Mouse (Mus musculus) intestine, postnatal 0 days (tissue): ENCODE measurements at regions not wholly inside any gene's neighbourhood (a gene's known extent, or its start where the extent isn't known, plus 50 kb on each side); places are given as distances from the start of the nearest gene placed in this dataset.

Experiments used
- ATAC-seq: fragments of 200-750 bp; cut with Nextera tagmentation; 2 replicates; pipeline ENCODE4 v1.8.0; 2017; ENCODE audit warnings: mild to moderate bottlenecking, moderate TSS enrichment, moderate library complexity
- H3K27ac ChIP-seq: fragments of 300-500 bp; sonication (generic); 2 replicates; pipeline ENCODE4 v1.5.1; 2014; ENCODE audit warnings: mild to moderate bottlenecking, low read depth, low read length, moderate library complexity
- H3K27me3 ChIP-seq: fragments of 300-500 bp; sonication (generic); replicated peaks from 2 replicates; pipeline ENCODE4 v1.6.1; 2014; ENCODE audit warnings: low read length, mixed read lengths; ENCODE audit not compliant: control insufficient read depth, insufficient read depth
- H3K36me3 ChIP-seq: fragments of 300-500 bp; sonication (generic); 2 replicates; pipeline ENCODE4 v1.6.1; 2014; ENCODE audit warnings: mild to moderate bottlenecking, moderate library complexity; ENCODE audit not compliant: control insufficient read depth, insufficient read depth
- H3K4me1 ChIP-seq: fragments of 300-500 bp; sonication (generic); replicated peaks from 2 replicates; pipeline ENCODE4 v1.6.1; 2014; ENCODE audit warnings: antibody characterized with exemption, low read length, mixed read lengths; ENCODE audit not compliant: control insufficient read depth, insufficient read depth
- H3K4me2 ChIP-seq: fragments of 300-500 bp; sonication (generic); replicated peaks from 2 replicates; pipeline ENCODE4 v1.6.1; 2014; ENCODE audit warnings: low read depth, mild to moderate bottlenecking, moderate library complexity
- H3K4me3 ChIP-seq: fragments of 300-500 bp; sonication (generic); 2 replicates; pipeline ENCODE4 v1.5.1; 2014; ENCODE audit warnings: low read depth, low read length
- H3K9ac ChIP-seq: fragments of 300-500 bp; sonication (generic); 2 replicates; pipeline ENCODE4 v1.6.1; 2014; ENCODE audit warnings: mild to moderate bottlenecking, low read depth, low read length
- H3K9me3 ChIP-seq: fragments of 300-500 bp; sonication (generic); 2 replicates; pipeline ENCODE4 v1.6.1; 2016; ENCODE audit warnings: mixed run types; ENCODE audit not compliant: control insufficient read depth
- CTCF ChIP-seq: sonication (generic); IDR thresholded peaks from 2 replicates; pipeline ENCODE4 v1.5.1; 2016; ENCODE audit warnings: low read depth, mild to moderate bottlenecking, control low read depth, antibody characterized with exemption, moderate library complexity
- WGBS: fragments of 180-500 bp; shearing (Covaris S2); extraction: QIAGEN DNeasy Blood & Tissue Kit; methylation state at CpG from one replicate; pipeline ENCODE4 v1.1.7; 2014; 5-methylcytosine and 5-hydroxymethylcytosine counted together

GRCm38 (mm10) chr16:90619565-90620311 lies 107.5 kb downstream of the Mis18a start:
- Histone ChIP-seq H3K4me3 (no peak overlapping the region), H3K27ac (no peak overlapping the region), H3K4me2 (no peak overlapping the region), H3K9ac (no peak overlapping the region), H3K9me3 (no peaks in the 10 kb centered on the region), H3K27me3 (no peaks in the 10 kb centered on the region), H3K36me3 (no peaks in the 10 kb centered on the region), H3K4me1 (no peaks in the 10 kb centered on the region)
- no peak for TF ChIP-seq CTCF
- no peak for ATAC-seq
- WGBS = 47% methylated on average over 13 of the region's 13 CpGs

- H3K9me3 ChIP-seq = no peaks in the 10 kb centered on the region
- no peak for TF ChIP-seq CTCF
- WGBS = 67% methylated on average over 10 of the region's 10 CpGs
- H3K4me3 ChIP-seq = no peak overlapping the region
- ATAC-seq = no peak
- no peaks in the 10 kb centered on the region for H3K4me1 ChIP-seq
- no peaks in the 10 kb centered on the region for H3K27me3 ChIP-seq
- H3K9ac ChIP-seq = no peak overlapping the region
- no peaks in the 10 kb centered on the region for H3K36me3 ChIP-seq
- H3K4me2 ChIP-seq = no peak overlapping the region
- H3K27ac ChIP-seq = no peak overlapping the region
Measured at GRCm38 (mm10) chr16:90615791-90616190, 111.4 kb downstream of the Mis18a start.

GRCm38 (mm10) chr16:90614137-90614536 lies 113.1 kb downstream of the Mis18a start:
- Histone ChIP-seq H3K4me1 (no peaks in the 10 kb centered on the region), H3K9me3 (no peaks in the 10 kb centered on the region), H3K27ac (no peak overlapping the region), H3K4me3 (no peak overlapping the region), H3K27me3 (no peaks in the 10 kb centered on the region), H3K36me3 (no peaks in the 10 kb centered on the region), H3K9ac (no peak overlapping the region), H3K4me2 (no peak overlapping the region)
- no peak for TF ChIP-seq CTCF
- 86% methylated on average over 1 of the region's 1 CpGs for WGBS
- ATAC-seq = no peak

GRCm38 (mm10) chr16:90610097-90610808 lies 117.0 kb downstream of the Mis18a start:
- Histone ChIP-seq H3K36me3 (no peaks in the 10 kb centered on the region), H3K27me3 (no peaks in the 10 kb centered on the region), H3K4me1 (no peaks in the 10 kb centered on the region), H3K4me2 (no peak overlapping the region), H3K27ac (no peak overlapping the region), H3K9ac (no peak overlapping the region), H3K9me3 (no peaks in the 10 kb centered on the region), H3K4me3 (no peak overlapping the region)
- WGBS = 86% methylated on average over 22 of the region's 22 CpGs
- ATAC-seq = no peak
- TF ChIP-seq CTCF = no peak

- Histone ChIP-seq H3K4me3 (no peak overlapping the region), H3K9ac (no peak overlapping the region), H3K4me1 (no peaks in the 10 kb centered on the region), H3K27me3 (no peaks in the 10 kb centered on the region), H3K9me3 (no peaks in the 10 kb centered on the region), H3K27ac (no peak overlapping the region), H3K4me2 (no peak overlapping the region), H3K36me3 (no peaks in the 10 kb centered on the region)
- ATAC-seq = no peak
- WGBS = 66% methylated on average over 7 of the region's 7 CpGs
- TF ChIP-seq CTCF = no peak
Measured at GRCm38 (mm10) chr16:90599329-90599870, 127.8 kb downstream of the Mis18a start.

DNA sequence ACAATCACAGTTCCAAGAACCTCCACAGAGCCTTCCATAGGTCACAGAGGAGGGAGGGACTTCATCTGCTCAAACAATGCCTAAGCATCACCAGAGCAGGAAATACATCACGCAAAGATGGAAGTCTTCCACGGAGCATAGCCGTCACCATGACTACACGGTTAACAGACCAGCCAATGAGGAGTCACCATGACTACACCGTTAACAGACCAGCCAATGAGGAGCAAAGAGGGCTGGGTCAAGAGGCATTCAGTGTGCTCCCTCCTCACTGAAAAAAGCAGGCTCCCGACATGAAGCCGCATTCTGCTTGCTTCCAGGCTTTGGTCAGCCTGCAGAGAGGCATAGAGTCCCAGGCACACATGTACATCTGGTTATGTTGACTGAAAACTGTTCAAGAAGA lies 128.5 kb downstream of the Mis18a start:
- TF ChIP-seq CTCF = no peak
- H3K9me3 ChIP-seq = no peaks in the 10 kb centered on the region
- H3K36me3 ChIP-seq = no peaks in the 10 kb centered on the region
- no peak overlapping the region for H3K27ac ChIP-seq
- H3K4me2 ChIP-seq = no peak overlapping the region
- no peaks in the 10 kb centered on the region for H3K4me1 ChIP-seq
- H3K9ac ChIP-seq = no peak overlapping the region
- no peaks in the 10 kb centered on the region for H3K27me3 ChIP-seq
- ATAC-seq = no peak
- 78% methylated on average over 7 of the region's 7 CpGs for whole genome bisulfite sequencing
- no peak overlapping the region for H3K4me3 ChIP-seq
